Mouse (Mus musculus): ENCODE results near the gene Scaf4. TPM values are rescaled to one million over a fixed set of nuclear protein-coding genes. Genes with fewer than 3 reads are reported as not detected.
"Not testable (repeated sequence)": the region's sequence is repeated elsewhere in the genome, so short reads cannot be mapped to it uniquely, and the experiment has no call there.

Gene Scaf4
- total RNA-seq, 2 experiments from 2014 or later, result 48.2 to 51.3 TPM

DNA sequence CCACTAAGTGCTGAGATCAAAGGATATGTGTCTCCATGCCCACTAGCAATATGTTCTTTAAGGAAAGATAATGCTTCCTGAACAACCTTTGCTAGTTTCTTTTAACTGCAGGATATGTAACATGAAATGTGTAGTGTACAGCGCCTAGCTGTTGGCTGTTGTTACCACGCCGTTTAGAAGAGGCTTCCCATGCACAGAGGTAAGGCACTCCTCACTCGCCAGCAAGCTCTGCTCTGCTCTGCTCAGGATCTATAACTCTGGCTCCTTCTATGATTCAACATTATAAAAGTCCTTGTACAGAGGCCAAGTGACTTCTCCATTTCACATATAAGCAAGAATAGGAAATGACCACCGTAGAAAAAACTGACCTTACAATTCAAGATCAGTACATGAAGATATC, 24.7 kb downstream of the Scaf4 start:
- Histone ChIP-seq H3K27ac (no peak overlapping the region), H3K4me3 (no peak overlapping the region)
- intact Hi-C loops (cut with DNase I), result no loop called here
- no peak for DNase-seq (ENCODE audit: extremely low spot score in 1 of 2, low spot score in 2 of 2)
- no peak for TF ChIP-seq CTCF (IDR thresholded peaks at IDR 0.05)

DNA sequence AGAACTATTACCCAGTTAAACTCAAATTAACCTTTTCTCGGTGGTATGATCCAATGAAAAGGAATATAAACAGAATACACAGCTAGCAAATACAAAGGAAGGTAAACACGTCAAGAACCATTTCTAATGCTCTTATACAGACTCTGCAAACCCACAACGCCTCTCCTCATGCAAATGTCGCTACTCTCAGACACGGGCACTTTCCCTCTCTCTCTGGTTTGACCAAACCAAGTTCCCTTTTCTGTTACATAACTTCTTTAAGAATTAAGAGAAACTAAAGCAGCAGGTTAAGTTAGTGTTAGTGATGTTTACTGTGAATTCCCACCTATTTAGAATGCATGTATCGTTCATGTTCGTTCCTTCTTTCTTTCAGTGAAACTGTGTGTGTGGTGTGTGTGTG, 25.4 kb downstream of the Scaf4 start:
- Histone ChIP-seq H3K27ac (no peak overlapping the region), H3K4me3 (no peak overlapping the region)
- intact Hi-C loops (cut with DNase I), result no loop called here
- no peak for TF ChIP-seq CTCF (IDR thresholded peaks at IDR 0.05)
- DNase-seq (ENCODE audit: extremely low spot score in 1 of 2, low spot score in 2 of 2), result no peak

DNA sequence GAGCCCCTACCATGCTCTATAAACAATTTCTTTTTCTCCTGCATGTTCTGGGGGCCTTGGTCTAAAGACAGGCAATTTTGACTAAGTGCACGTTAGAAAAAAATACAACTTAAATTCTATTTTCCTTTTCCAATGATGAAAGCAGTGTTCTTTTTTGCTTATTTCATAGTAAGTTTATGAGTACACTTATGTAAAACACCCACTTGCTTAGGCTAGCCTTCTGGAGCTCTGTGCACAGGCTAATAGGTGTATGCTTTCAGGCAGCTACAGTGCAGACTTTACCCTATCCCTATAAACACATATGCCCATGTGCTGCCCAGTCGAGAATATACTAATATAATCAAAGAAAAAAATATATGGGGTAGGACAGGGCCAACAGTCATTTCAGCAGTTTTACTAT, 31.8 kb downstream of the Scaf4 start:
- no peak for TF ChIP-seq CTCF (IDR thresholded peaks at IDR 0.05)
- Histone ChIP-seq H3K27ac (peak overlapping the region; percentile 78), H3K4me3 (no peak overlapping the region)
- no peak for DNase-seq (ENCODE audit: extremely low spot score in 1 of 2, low spot score in 2 of 2)
- intact Hi-C loops (cut with DNase I), result no loop called here

DNA sequence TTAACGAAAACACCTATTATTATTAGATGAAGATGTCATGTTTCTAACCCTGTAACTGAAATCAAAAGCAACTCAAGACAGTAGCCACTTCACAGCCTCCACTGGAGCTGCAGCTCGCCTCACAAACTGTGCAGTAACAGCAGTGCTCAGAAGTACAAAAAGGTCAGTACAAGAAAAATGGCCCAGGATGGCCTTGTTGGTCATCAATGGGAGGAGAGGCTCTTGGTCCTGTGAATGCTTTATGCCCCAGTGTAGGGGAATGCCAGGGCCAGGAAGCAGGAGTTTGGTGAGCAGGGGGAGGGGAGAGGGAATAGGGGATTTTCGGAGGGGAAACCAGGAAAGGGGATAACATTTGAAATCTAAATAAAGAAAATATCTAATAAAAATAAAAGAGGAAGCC, 33.0 kb downstream of the Scaf4 start:
- H3K4me3 ChIP-seq; intact Hi-C loops (cut with DNase I); H3K27ac ChIP-seq; DNase-seq (ENCODE audit: extremely low spot score in 1 of 2, low spot score in 2 of 2): not testable (repeated sequence)

DNA sequence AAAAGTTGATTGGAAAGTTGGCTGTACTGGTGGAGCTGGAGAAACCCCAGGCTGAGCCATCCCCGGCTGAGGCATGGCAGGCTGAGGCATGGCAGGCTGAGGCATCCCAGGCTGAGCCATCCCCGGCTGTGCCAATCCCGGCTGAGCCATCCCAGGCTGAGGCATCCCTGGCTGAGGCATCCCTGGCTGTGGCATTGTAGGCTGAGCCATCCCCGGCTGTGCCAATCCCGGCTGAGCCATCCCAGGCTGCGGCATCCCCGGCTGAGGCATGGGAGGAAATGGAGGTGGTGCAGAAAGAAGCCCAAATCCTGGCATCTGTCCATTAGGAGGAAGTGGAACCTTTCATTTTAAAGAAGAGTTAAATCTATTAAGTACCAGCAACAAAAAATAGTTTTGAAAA, 34.2 kb downstream of the Scaf4 start:
- intact Hi-C loops (cut with DNase I), result no loop called here

DNA sequence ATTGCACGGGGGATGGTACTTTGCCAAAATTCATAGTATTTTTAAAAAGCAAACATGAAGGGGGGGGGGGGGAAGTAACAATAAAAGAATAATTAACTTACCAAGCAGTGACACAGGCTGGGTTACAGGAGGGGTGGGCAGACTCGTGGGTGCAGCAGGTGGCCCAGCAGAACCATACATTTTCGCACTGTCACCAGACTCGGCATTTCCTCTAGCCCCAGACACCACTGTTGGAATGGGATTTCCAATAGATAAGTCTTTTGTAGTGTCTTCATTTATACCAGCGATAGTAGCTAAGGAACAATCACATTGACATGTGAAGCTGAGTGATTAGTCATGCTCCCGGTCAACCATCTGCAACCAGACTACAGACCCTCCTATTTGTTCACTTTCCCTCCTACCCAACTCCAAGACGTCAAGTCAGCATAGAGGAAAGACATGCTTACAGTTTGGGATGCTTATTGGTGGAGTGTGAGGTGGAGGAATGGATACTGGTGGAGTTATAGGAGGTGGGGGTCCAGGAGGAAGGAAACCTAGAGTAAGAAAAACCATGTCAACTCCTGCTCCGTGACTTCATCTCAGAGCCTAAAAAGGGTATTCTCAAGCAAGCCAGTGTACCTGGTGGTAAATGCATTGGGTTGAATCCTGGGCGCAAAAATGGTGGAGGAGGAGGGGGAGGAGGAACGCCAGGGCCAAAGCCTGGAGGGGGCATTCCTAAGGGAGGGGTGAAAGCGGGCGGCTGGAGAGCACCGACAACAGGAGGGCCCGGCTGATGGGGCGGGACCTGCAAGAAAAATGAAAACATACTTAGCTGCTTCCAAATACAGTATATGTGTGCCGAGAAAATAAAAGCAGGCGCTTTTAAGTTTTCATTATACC, 41.6 kb downstream of the Scaf4 start:
- TF ChIP-seq CTCF (IDR thresholded peaks at IDR 0.05), result no peak
- intact Hi-C loops (cut with DNase I), result no loop called here
- no peak for DNase-seq (ENCODE audit: extremely low spot score in 1 of 2, low spot score in 2 of 2)
- H3K27ac ChIP-seq, result no peak overlapping the region
- no peak overlapping the region for H3K4me3 ChIP-seq

More for the DNA sequence above, 34.2 kb downstream of the Scaf4 start:
- H3K4me3 ChIP-seq, result no peak overlapping the region
- TF ChIP-seq CTCF (IDR thresholded peaks at IDR 0.05), result no peak
- DNase-seq (ENCODE audit: extremely low spot score in 1 of 2, low spot score in 2 of 2), result no peak
- no peak overlapping the region for H3K27ac ChIP-seq

DNA sequence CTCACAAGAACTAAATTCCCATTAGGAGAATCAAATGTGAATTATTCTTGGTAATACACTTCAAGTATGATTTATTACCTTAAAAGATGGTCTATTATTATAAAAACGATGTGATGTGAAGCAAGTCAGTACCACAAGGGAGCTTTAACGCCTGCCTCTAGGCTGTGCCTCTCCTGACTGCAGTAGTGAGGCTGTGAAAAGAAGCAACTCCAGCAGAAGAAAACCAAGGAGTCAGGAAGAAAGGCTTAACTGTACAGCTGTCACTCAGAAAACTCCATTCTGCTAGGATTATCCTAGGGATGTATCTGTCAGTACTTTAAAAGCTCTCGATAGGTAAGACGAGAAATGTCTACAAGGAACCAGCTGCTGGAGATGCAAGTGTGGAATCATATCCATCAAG, 42.4 kb downstream of the Scaf4 start:
- Histone ChIP-seq H3K27ac (no peak overlapping the region), H3K4me3 (no peak overlapping the region)
- intact Hi-C loops (cut with DNase I), result no loop called here
- TF ChIP-seq CTCF (IDR thresholded peaks at IDR 0.05), result no peak
- no peak for DNase-seq (ENCODE audit: extremely low spot score in 1 of 2, low spot score in 2 of 2)

DNA sequence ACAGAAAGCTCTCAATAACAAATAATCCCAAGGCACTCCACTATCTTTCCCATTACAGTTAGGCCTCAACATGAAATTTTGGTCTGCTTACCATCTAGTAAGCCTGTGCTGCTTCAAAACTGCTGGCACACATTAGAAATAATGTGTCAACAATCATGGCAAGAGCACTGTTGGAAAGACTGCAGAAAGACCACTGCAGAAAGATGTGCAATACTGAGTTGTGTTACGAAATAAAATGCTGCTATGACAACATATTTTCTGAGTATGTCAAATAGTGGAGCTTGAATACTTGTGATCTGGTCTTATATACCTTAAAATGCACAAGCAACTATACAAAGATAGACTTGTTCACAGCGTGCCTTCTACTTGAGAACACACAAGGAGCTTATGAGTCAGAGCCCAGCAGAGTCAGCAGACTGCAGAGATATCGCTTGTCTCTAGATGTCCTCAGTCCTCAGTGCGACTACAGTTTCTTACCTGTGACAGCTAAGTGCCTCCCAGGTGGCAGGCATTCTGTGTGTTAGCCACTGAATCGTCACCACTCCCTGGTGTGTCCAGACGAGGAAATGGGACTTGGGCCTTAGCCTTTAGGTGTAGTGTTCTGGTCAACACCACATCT, 45.1 kb downstream of the Scaf4 start:
- TF ChIP-seq CTCF (IDR thresholded peaks at IDR 0.05), result no peak; the same call in none of the 2 replicates
- intact Hi-C loops (cut with DNase I), result no loop called here
- Histone ChIP-seq H3K4me3 (no peak overlapping the region), H3K27ac (no peak overlapping the region)
- DNase-seq (ENCODE audit: extremely low spot score in 1 of 2, low spot score in 2 of 2), result no peak

DNA sequence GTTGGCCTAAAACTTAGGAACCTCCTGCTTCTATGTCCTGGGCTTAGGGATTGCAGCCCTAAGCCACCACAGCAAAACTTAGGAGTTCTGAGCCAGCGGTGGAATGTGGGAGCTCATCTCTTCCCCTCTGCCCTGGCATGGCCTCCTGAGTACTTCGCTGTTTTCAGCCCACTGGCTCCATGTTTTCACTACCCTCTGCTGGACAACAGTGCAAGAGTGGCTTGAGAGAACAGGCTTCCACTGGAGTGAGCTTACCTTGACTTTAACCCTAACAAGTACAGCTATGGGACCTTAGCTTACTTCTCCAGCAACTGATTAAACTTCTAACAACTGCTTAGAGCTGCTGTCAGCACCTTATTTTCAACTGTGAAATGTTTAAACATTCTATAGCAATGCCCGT, 49.1 kb downstream of the Scaf4 start:
- intact Hi-C loops (cut with DNase I), result no loop called here

DNA sequence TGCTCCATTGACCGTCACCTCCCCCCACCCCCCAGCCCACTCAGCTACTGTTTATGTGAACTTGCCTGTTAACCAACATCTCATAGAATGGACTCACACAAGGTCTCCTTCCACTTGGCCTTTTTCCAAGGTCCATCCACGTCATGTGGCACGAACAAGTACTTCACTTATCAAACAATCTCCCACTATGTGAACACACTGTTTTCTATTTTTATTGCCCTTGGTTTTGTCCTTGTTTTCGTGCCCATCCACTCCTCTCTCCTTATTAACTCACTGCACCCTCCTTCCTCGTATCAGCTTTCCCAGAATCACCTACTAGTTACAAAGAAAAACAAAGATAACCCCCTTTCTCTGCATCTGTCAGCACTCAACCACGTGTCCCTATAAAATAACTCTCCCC, 49.7 kb downstream of the Scaf4 start:
- intact Hi-C loops (cut with DNase I), result no loop called here
- DNase-seq (ENCODE audit: extremely low spot score in 1 of 2, low spot score in 2 of 2), result no peak
- Histone ChIP-seq H3K4me3 (no peak overlapping the region), H3K27ac (no peak overlapping the region)
- no peak for TF ChIP-seq CTCF (IDR thresholded peaks at IDR 0.05)

More for the DNA sequence above, 49.1 kb downstream of the Scaf4 start:
- no peak for TF ChIP-seq CTCF (IDR thresholded peaks at IDR 0.05)
- Histone ChIP-seq H3K4me3 (no peak overlapping the region), H3K27ac (no peak overlapping the region)
- no peak for DNase-seq (ENCODE audit: extremely low spot score in 1 of 2, low spot score in 2 of 2)

DNA sequence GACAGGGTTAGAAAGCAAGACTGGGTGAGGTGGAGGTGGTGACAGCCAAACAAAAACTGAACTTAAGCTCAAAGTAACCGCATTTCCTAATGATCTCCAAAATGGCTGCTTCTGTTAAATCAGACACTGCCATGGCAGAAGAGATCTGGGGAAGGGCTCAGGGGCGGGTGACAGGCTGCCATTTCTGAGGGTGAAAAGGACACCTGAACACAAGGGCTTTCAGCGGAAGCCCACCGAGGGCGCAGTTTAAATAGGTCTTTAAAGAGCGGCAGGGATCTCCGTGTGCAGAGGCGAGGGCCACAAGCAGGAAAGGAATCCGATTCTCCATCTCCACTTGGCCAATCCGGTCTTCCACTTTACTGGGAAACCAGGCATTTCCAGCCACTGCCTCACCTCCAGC, 50.6 kb downstream of the Scaf4 start:
- intact Hi-C loops (cut with DNase I), result no loop called here
- Histone ChIP-seq H3K4me3 (no peak overlapping the region), H3K27ac (no peak overlapping the region)
- DNase-seq (ENCODE audit: extremely low spot score in 1 of 2, low spot score in 2 of 2), result no peak
- no peak for TF ChIP-seq CTCF (IDR thresholded peaks at IDR 0.05)

DNA sequence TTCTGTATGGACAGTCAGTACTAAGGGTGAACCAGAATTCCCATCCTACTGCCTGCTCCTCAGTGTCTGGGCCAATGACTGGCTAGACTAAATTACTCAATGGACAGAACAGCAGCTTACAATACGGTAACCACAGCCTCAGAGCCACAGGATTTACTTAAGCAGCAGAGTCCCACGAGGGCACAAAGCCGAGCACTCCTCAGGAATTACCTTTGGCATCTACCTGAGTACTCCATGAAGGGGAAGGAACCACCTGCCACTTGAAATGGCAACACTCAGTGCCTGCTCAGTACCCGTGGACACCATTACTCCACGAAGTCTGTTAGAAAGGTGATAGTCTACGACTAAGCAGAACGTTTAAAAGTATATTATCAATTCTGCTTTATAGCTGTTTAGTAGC, 53.0 kb downstream of the Scaf4 start:
- intact Hi-C loops (cut with DNase I), result no loop called here
- DNase-seq (ENCODE audit: extremely low spot score in 1 of 2, low spot score in 2 of 2), result no peak
- no peak for TF ChIP-seq CTCF (IDR thresholded peaks at IDR 0.05)

DNA sequence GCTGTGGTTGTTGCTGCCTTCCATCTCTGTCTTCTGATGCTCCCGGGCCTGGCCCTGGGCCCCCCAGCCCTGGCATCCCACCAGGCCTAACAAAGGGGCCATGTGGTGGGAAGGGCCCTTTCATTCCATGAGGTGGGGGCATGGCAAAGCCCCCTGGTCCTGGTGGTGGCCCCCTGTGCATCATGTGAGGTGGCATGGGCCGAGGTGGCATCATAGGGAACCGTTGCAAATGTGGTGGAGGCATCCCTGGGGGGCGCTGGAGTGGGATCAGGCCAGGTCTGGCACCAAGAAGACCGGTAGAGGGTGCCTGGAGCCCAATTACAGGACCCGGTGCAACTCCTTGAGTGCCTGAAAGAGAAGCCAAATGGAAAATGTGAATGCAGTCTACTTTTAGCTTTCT, 54.4 kb downstream of the Scaf4 start:
- intact Hi-C loops (cut with DNase I), result no loop called here
- no peak for TF ChIP-seq CTCF (IDR thresholded peaks at IDR 0.05)
- H3K27ac ChIP-seq, result no peak overlapping the region

More for the DNA sequence above, 53.0 kb downstream of the Scaf4 start:
- Histone ChIP-seq H3K4me3 (no peak overlapping the region), H3K27ac (no peak overlapping the region)

More for the DNA sequence above, 54.4 kb downstream of the Scaf4 start:
- DNase-seq (ENCODE audit: extremely low spot score in 1 of 2, low spot score in 2 of 2), result no peak
- H3K4me3 ChIP-seq, result no peak overlapping the region
